Mouse (Mus musculus): ENCODE data around the gene Serhl.
A peak's percentile ranks its signal among the peaks of the same experiment; 100 is the strongest.

Serhl gene

GRCm38 (mm10) chr15:83129530-83130231 lies 40.4 kb downstream of the Serhl start:
- no peak for DNase-seq

GRCm38 (mm10) chr15:83134671-83135070 lies 45.4 kb downstream of the Serhl start:
- DNase-seq = no peak

GRCm38 (mm10) chr15:83135654-83136053 lies 46.3 kb downstream of the Serhl start:
- no peak for DNase-seq

GRCm38 (mm10) chr15:83142861-83143260 lies 53.6 kb downstream of the Serhl start:
- DNase-seq = no peak

- DNase-seq = no peak
These were observed 56.2 kb downstream of the Serhl start for GRCm38 (mm10) chr15:83145541-83145940.

GRCm38 (mm10) chr15:83148395-83148794 lies 59.1 kb downstream of the Serhl start:
- DNase-seq = no peak

- no peak for DNase-seq
These were observed 59.5 kb downstream of the Serhl start for GRCm38 (mm10) chr15:83148801-83149195.

- peak; percentile 98 for DNase-seq
These were observed 60.1 kb downstream of the Serhl start, which contains the start of gene Poldip3 for GRCm38 (mm10) chr15:83149196-83150072. TSS of gene Poldip3 (minus strand) at chr15:83149384.

GRCm38 (mm10) chr15:83150073-83150442 lies 60.8 kb downstream of the Serhl start:
- no peak for DNase-seq

GRCm38 (mm10) chr15:83150694-83151093 lies 61.4 kb downstream of the Serhl start:
- no peak for DNase-seq

GRCm38 (mm10) chr15:83154309-83154708 lies 65.0 kb downstream of the Serhl start:
- no peak for DNase-seq

GRCm38 (mm10) chr15:83155672-83156419 lies 66.5 kb downstream of the Serhl start:
- no peak for DNase-seq

- peak; percentile 60 for DNase-seq
These were observed 67.8 kb downstream of the Serhl start for GRCm38 (mm10) chr15:83156929-83157666.

GRCm38 (mm10) chr15:83157667-83158064 lies 68.4 kb downstream of the Serhl start:
- no peak for DNase-seq

GRCm38 (mm10) chr15:83158587-83159160 lies 69.4 kb downstream of the Serhl start:
- no peak for DNase-seq

- DNase-seq = no peak
These were observed 70.5 kb downstream of the Serhl start for GRCm38 (mm10) chr15:83159823-83160222.

GRCm38 (mm10) chr15:83160561-83160960 lies 71.3 kb downstream of the Serhl start:
- DNase-seq = no peak

- no peak for DNase-seq
These were observed 71.9 kb downstream of the Serhl start for GRCm38 (mm10) chr15:83161062-83161748.

GRCm38 (mm10) chr15:83162001-83162400 lies 72.7 kb downstream of the Serhl start:
- no peak for DNase-seq

- no peak for DNase-seq
These were observed 73.6 kb downstream of the Serhl start for GRCm38 (mm10) chr15:83162818-83163485.

GRCm38 (mm10) chr15:83164971-83165471 lies 75.7 kb downstream of the Serhl start:
- DNase-seq = no peak
